In genomic region chr7:38018416-38019368, GRCm38 (mm10) we compare ENCODE assay signal across 8 mouse cellular contexts. TPM values are rescaled to one million over a fixed set of nuclear protein-coding genes. Genes with fewer than 3 reads are reported as not detected.
DNase-seq lines count a peak whose midpoint lies in the region; ATAC-seq lines count a peak whose summit lies in the region.

No protein-coding gene starts in this region.

- H3K4me1 ChIP-seq in megakaryocyte, embryonic 14.5 days, result peaks cover 35% of the 10 kb centered on the region

- no peaks in the 10 kb centered on the region for H3K9me3 ChIP-seq in megakaryocyte, embryonic 14.5 days

- peak; percentile 72 for DNase-seq in embryo, embryonic 10 days (ENCODE audit: low spot score)
- DNase-seq in gastrocnemius, postnatal 10 days, result peak; percentile 64
- DNase-seq in left cerebral cortex, adult 9 months (ENCODE audit: low spot score in 2 of 2), result peak; percentile 33 to 48
- DNase-seq in right cerebral cortex, adult 2 months (ENCODE audit: low spot score in 2 of 2), result peak; percentile 53 to 70
- peak; percentile 23 for DNase-seq in urinary bladder, postnatal 10 days (ENCODE audit: low spot score)

- ATAC-seq in activated CD4-positive, CD25-positive, alpha-beta regulatory T cell, adult 4 months, result peak; percentile 75
- ATAC-seq in inflammation-experienced regulatory T-cells, adult 6 months, result peak; percentile 78

- peak overlapping the region; percentile 95 for H3K4me3 ChIP-seq in megakaryocyte, embryonic 14.5 days (replicated peaks)

- H3K36me3 ChIP-seq in megakaryocyte, embryonic 14.5 days (replicated peaks; ENCODE audit: low read length), result no peaks in the 10 kb centered on the region

- H3K27me3 ChIP-seq in megakaryocyte, embryonic 14.5 days (replicated peaks), result peaks cover 2% of the 10 kb centered on the region

RNA-seq across cellular contexts. Expression of gene Uri1, which starts 4.7 kb away (rescaled TPM):
- 10 to 100 TPM; 12.3 to 21.5 TPM for polyA plus RNA-seq in activated CD4-positive, CD25-positive, alpha-beta regulatory T cell, adult 4 months (2017; shearing (Covaris generic))
- total RNA-seq in gastrocnemius, postnatal 10 days (2021), result 10 to 100 TPM; 35.3 to 41.8 TPM
- 10 to 100 TPM; 11.8 to 21.1 (median 17.3) TPM for polyA plus RNA-seq in inflammation-experienced regulatory T-cells, adult 6 months (2017; shearing (Covaris generic))
- polyA plus RNA-seq in megakaryocyte, embryonic 14.5 days (2012; ENCODE audit: insufficient read depth, low replicate concordance), result 2.9 and 5.6 TPM in 2 replicates

Comparison
In these comparisons a context has a peak if more than half of its experiments do, and no peak if none do; other contexts are left out.
1. Peak in every context shown above with its lines: DNase-seq, ATAC-seq and H3K4me3 ChIP-seq.